Mouse (Mus musculus) spleen, adult 2 months (tissue): ENCODE results near the gene Etfbkmt. TPM values are rescaled to one million over a fixed set of nuclear protein-coding genes. Genes with fewer than 3 reads are reported as not detected.

ENCODE experiments used
- DNase-seq, 2 experiments: peaks; one replicate each; pipeline versions ENCODE4 v3.0.0 to v3.0.0-alpha.2; 2012 to 2021; ENCODE audit warnings: low spot score in 2 of 2, low read depth in 1 of 2
- H3K27ac ChIP-seq: fragments of 200-500 bp; 2 replicates; pipeline ENCODE4 v1.5.1; 2012; ENCODE audit warnings: low read length, inconsistent platforms; ENCODE audit not compliant: insufficient read depth
- H3K27me3 ChIP-seq: fragments of 200-500 bp; 2 replicates; pipeline ENCODE4 v1.6.1; 2012; ENCODE audit warnings: mild to moderate bottlenecking, moderate library complexity, low read length, inconsistent platforms; ENCODE audit not compliant: control insufficient read depth, insufficient read depth
- H3K36me3 ChIP-seq: fragments of 200-500 bp; 2 replicates; pipeline ENCODE4 v1.6.1; 2012; ENCODE audit warnings: mild to moderate bottlenecking, low read length, inconsistent platforms; ENCODE audit not compliant: control insufficient read depth, insufficient read depth
- H3K4me1 ChIP-seq: fragments of 200-500 bp; 2 replicates; pipeline ENCODE4 v1.6.1; 2011; ENCODE audit warnings: inconsistent platforms; ENCODE audit not compliant: control insufficient read depth, insufficient read depth, insufficient read length
- H3K4me3 ChIP-seq: fragments of 200-500 bp; 2 replicates; pipeline ENCODE4 v1.5.1; 2011; ENCODE audit warnings: mild to moderate bottlenecking, inconsistent platforms; ENCODE audit not compliant: insufficient read depth, insufficient read length; ENCODE audit errors: extremely low read depth
- CTCF ChIP-seq: fragments of 200-500 bp; IDR thresholded peaks from 2 replicates; pipeline ENCODE4 v1.5.1; 2011; ENCODE audit warnings: mild to moderate bottlenecking, inconsistent platforms; ENCODE audit not compliant: insufficient read depth, insufficient read length, insufficient replicate concordance; ENCODE audit errors: extremely low read depth
- POLR2A ChIP-seq: fragments of 200-500 bp; IDR thresholded peaks from 2 replicates; pipeline ENCODE4 v1.6.1; 2011; ENCODE audit warnings: low read depth, low read length, inconsistent platforms
- WGBS: fragments of 180-500 bp; shearing (Covaris S2); methylation state at CpG from one replicate; pipeline ENCODE4 v1.1.7; 2018; 5-methylcytosine and 5-hydroxymethylcytosine counted together
- polyA plus RNA-seq: library from polyadenylated mRNA; depleted of rRNA; stranded (reverse); fragments of >200 nt; gene quantifications from 2 replicates; pipeline ENCODE4 v1.2.3, GENCODE M21; 2012

Gene Etfbkmt
- polyA plus RNA-seq, 1 experiment: 4.5 TPM

- WGBS: 26% methylated on average over 5 of the region's 5 CpGs
- no peaks in the 10 kb centered on the region for H3K27me3 ChIP-seq
- H3K4me3 ChIP-seq: no peak overlapping the region
- no peaks in the 10 kb centered on the region for H3K36me3 ChIP-seq
- peak; percentile 21 to 67 for DNase-seq
- TF ChIP-seq CTCF (peak; percentile 42; the same call in 1 of the 2 replicates), POLR2A (no peak)
- H3K4me1 ChIP-seq: no peaks in the 10 kb centered on the region
- H3K27ac ChIP-seq: no peak overlapping the region
Measured at GRCm38 (mm10) chr6:149132311-149133077, 7.2 kb upstream of the Etfbkmt start.

GRCm38 (mm10) chr6:149134391-149135150, 5.1 kb upstream of the Etfbkmt start:
- peaks cover 3% of the 10 kb centered on the region; the same call in 1 of the 2 replicates for H3K4me1 ChIP-seq
- no peaks in the 10 kb centered on the region for H3K36me3 ChIP-seq
- WGBS: 78% methylated on average over 5 of the region's 5 CpGs
- H3K27me3 ChIP-seq: no peaks in the 10 kb centered on the region
- DNase-seq: no peak
- H3K27ac ChIP-seq: no peak overlapping the region
- no peak overlapping the region for H3K4me3 ChIP-seq
- TF ChIP-seq CTCF (no peak), POLR2A (no peak)

- Histone ChIP-seq H3K27ac (no peak overlapping the region), H3K27me3 (no peaks in the 10 kb centered on the region), H3K36me3 (no peaks in the 10 kb centered on the region), H3K4me1 (peaks cover 3% of the 10 kb centered on the region; the same call in 1 of the 2 replicates), H3K4me3 (no peak overlapping the region)
- 79% methylated on average over 6 of the region's 6 CpGs for WGBS
- no peak for TF ChIP-seq CTCF
- no peak for TF ChIP-seq POLR2A
- no peak for DNase-seq
Measured at GRCm38 (mm10) chr6:149135631-149136030, 4.0 kb upstream of the Etfbkmt start.

- Histone ChIP-seq H3K27me3 (no peaks in the 10 kb centered on the region), H3K4me3 (no peak overlapping the region), H3K4me1 (peaks cover 3% of the 10 kb centered on the region; the same call in 1 of the 2 replicates), H3K36me3 (no peaks in the 10 kb centered on the region), H3K27ac (no peak overlapping the region)
- no peak for DNase-seq
- TF ChIP-seq CTCF (no peak), POLR2A (no peak)
- 73% methylated on average over 2 of the region's 2 CpGs for WGBS
Measured at GRCm38 (mm10) chr6:149137936-149138335, 1.7 kb upstream of the Etfbkmt start.

- Histone ChIP-seq H3K4me1 (peaks cover 3% of the 10 kb centered on the region; the same call in 1 of the 2 replicates), H3K4me3 (no peak overlapping the region), H3K36me3 (no peaks in the 10 kb centered on the region; the same call in 1 of the 2 replicates), H3K27me3 (no peaks in the 10 kb centered on the region), H3K27ac (no peak overlapping the region; the same call in 1 of the 2 replicates)
- WGBS: 79% methylated on average over 3 of the region's 3 CpGs
- no peak for TF ChIP-seq CTCF
- TF ChIP-seq POLR2A: no peak
- DNase-seq: peak in 1 of 2 experiments; percentile 54
Measured at GRCm38 (mm10) chr6:149139011-149139410, 638 bp upstream of the Etfbkmt start.

- Histone ChIP-seq H3K36me3 (peaks cover 2% of the 10 kb centered on the region; the same call in 1 of the 2 replicates), H3K27ac (peak overlapping the region; percentile 70), H3K27me3 (no peaks in the 10 kb centered on the region), H3K4me1 (peaks cover 3% of the 10 kb centered on the region; the same call in 1 of the 2 replicates), H3K4me3 (peak overlapping the region; percentile 69)
- WGBS: 2% methylated on average over 36 of the region's 36 CpGs
- peak; percentile 76 to 85 for DNase-seq
- TF ChIP-seq POLR2A (no peak; the same call in 1 of the 2 replicates), CTCF (no peak)
Measured at GRCm38 (mm10) chr6:149141393-149142173, 1.9 kb downstream of the Etfbkmt start.
